In genomic region chr10:18864753-18865152, GRCm38 (mm10) we compare ENCODE assay signal across 19 mouse cellular contexts. TPM values are rescaled to one million over a fixed set of nuclear protein-coding genes. Genes with fewer than 3 reads are reported as not detected.
DNase-seq lines count a peak whose midpoint lies in the region; ATAC-seq lines count a peak whose summit lies in the region.
"Had no signal": no experiment of that assay in that cellular context is flagged by ENCODE, and none has a peak within 500 bp of the region (broad histone marks: within the 10 kb centered on the region; RNA-seq: fewer than 3 reads in every experiment).

No protein-coding gene starts in this region.

- DNase-seq in heart, adult 11 months: peak; percentile 58
- DNase-seq in heart, adult 9 months (ENCODE audit: low spot score in 2 of 2): no peak
- DNase-seq in thymus, postnatal 25 days: peak; percentile 22
- no peak for DNase-seq in thymus, postnatal 10 days (ENCODE audit: low spot score in 2 of 2)
- no peak for DNase-seq in spleen, adult 12 weeks (ENCODE audit: low spot score)
- DNase-seq: adrenal gland, adult 2 months; adrenal gland, postnatal 14 days; B cell, adult 2 months; cerebellum, adult 11-12 months; cerebellum, adult 8-10 months; cerebellum, postnatal 10 days; cerebellum, postnatal 36 days; forebrain, postnatal 0 days; gastrocnemius, adult 2 months; gastrocnemius, postnatal 25 days; heart, adult 2 months had no signal

- ATAC-seq in megakaryocyte-erythroid progenitor cell, adult 5-6 weeks (replicated peaks; ENCODE audit: low FRiP score, low TSS enrichment, poor library complexity, severe bottlenecking): 0 out of 2 replicates have a peak, but pooled peaks have one; percentile 47
- ATAC-seq: forebrain, embryonic 14.5 days; forebrain, postnatal 0 days had no signal

RNA-seq across cellular contexts. Expression of gene Perp, which starts 19.9 kb away (rescaled TPM):
- total RNA-seq in megakaryocyte-erythroid progenitor cell, adult 5-6 weeks (2014; fragmentation: Nextera tagmentation): not detected in 2 replicates
- 0.88 and 1.1 TPM in 2 replicates for total RNA-seq in megakaryocyte-erythroid progenitor cell, adult 5-6 weeks (2017)
- total RNA-seq: G1E had no signal

Comparison
In these comparisons a context has a peak if more than half of its experiments do, and no peak if none do; other contexts are left out.
1. DNase-seq: peak in heart, adult 11 months (single experiment) and thymus, postnatal 25 days (single experiment); none in heart, adult 9 months (0 of 2), thymus, postnatal 10 days (0 of 2) and spleen, adult 12 weeks (single experiment).